Mouse (Mus musculus) monocyte, adult 5-6 weeks (primary cell): Measurements from ENCODE around the gene Raet1d. TPM values are rescaled to one million over a fixed set of nuclear protein-coding genes. Genes with fewer than 3 reads are reported as not detected.

Experiments
- total RNA-seq: library from RNA; stranded (forward); fragments of 200-1000, 200-491, 200-594 nt; gene quantifications from 3 replicates; pipeline ENCODE4 v1.2.3, GENCODE M21; 2017

Raet1d gene
- total RNA-seq, 1 experiment from 2014 or later = not detected

Other genes starting within 250 kb of the Raet1d start
- 11.7 to 25.5 TPM (median 23.4 TPM) in 3 replicates for gene E030030I06Rik, start 211.3 kb upstream of the Raet1d start, total RNA-seq
- 2.5 TPM in 1 of 3 replicates, not detected in the others for gene Raet1e, start 202.0 kb upstream of the Raet1d start, total RNA-seq
- not detected in 3 replicates for gene H60b, start 202.0 kb upstream of the Raet1d start, total RNA-seq